ENCODE assay signal across 13 mouse cellular contexts in the genomic region with DNA sequence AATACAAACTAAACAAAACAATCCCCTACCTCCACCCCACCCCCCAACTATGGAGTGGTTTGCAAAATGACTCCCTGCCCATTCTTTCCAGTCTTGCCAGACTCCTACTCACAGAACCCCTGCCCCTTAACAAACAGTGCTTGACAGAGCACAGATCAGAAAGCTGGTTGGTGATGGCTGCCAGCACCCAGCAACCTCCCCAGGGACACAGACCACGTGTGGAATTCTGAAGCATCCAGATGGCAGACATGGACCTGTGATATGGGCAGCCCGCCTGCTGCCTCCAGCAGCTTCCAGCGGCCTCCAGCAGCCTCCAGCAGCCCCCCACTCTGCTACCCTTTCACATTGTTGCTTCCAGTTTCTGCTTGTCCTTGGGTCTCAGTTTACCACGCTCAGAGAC. TPM values are rescaled to one million over a fixed set of nuclear protein-coding genes. Genes with fewer than 3 reads are reported as not detected.
"Had no signal": no experiment of that assay in that cellular context is flagged by ENCODE, and none has a peak within 500 bp of the region (broad histone marks: within the 10 kb centered on the region; RNA-seq: fewer than 3 reads in every experiment).

No protein-coding gene starts in this region.

- H3K27me3 ChIP-seq: limb, embryonic 15.5 days; neural tube, embryonic 15.5 days had no signal

- H3K9ac ChIP-seq: limb, embryonic 15.5 days; liver, embryonic 12.5 days; neural tube, embryonic 15.5 days had no signal

- H3K36me3 ChIP-seq: limb, embryonic 15.5 days; liver, embryonic 12.5 days; neural tube, embryonic 15.5 days had no signal

- H3K4me3 ChIP-seq: layer of hippocampus, adult 2 months; limb, embryonic 15.5 days; liver, embryonic 12.5 days; myocyte; neural tube, embryonic 15.5 days had no signal

- ATAC-seq: liver, embryonic 12.5 days had no signal

- H3K4me2 ChIP-seq: limb, embryonic 15.5 days; liver, embryonic 12.5 days; neural tube, embryonic 15.5 days had no signal

- DNase-seq: kidney, adult 18-20 months; kidney, postnatal 10 days; kidney, postnatal 4 days had no signal

- H3K4me1 ChIP-seq: liver, embryonic 12.5 days had no signal

- H3K27ac ChIP-seq: layer of hippocampus, adult 2 months; limb, embryonic 15.5 days; liver, embryonic 12.5 days; neural tube, embryonic 15.5 days; stomach, postnatal 0 days had no signal

- H3K9me3 ChIP-seq: limb, embryonic 15.5 days; liver, embryonic 12.5 days; neural tube, embryonic 15.5 days had no signal

RNA-seq across cellular contexts. Expression of a gene that starts 21.1 kb away (rescaled TPM):
- total RNA-seq: layer of hippocampus, postnatal 10 days; megakaryocyte-erythroid progenitor cell, adult 5-6 weeks had no signal

RNA-seq across cellular contexts. Expression of a gene that starts 35.0 kb away (rescaled TPM):
- total RNA-seq: megakaryocyte-erythroid progenitor cell, adult 5-6 weeks had no signal
- polyA plus RNA-seq: liver, embryonic 12.5 days; liver, embryonic 16.5 days; neural tube, embryonic 11.5 days; neural tube, embryonic 15.5 days had no signal
